Mouse (Mus musculus): ENCODE results near the gene Mrpl22. TPM values are rescaled to one million over a fixed set of nuclear protein-coding genes. Genes with fewer than 3 reads are reported as not detected.
"Not testable (repeated sequence)": the region's sequence is repeated elsewhere in the genome, so short reads cannot be mapped to it uniquely, and the experiment has no call there.

The Mrpl22 gene
- polyA plus RNA-seq, 1 experiment: 84.9 TPM

- peaks cover 15% of the 10 kb centered on the region for H3K4me1 ChIP-seq (ENCODE audit: control insufficient read depth, insufficient read depth, insufficient read length, low read length)
- H3K4me3 ChIP-seq (ENCODE audit: insufficient read depth, low read depth, low read length): peak overlapping the region; percentile 39
- H3K27ac ChIP-seq (replicated peaks; ENCODE audit: low read depth, low read length): no peak overlapping the region; the same call in 1 of the 2 replicates
Measured at GRCm38 (mm10) chr11:58201052-58201451, 29.6 kb downstream of the Mrpl22 start.

GRCm38 (mm10) chr11:58210321-58210886, 38.9 kb downstream of the Mrpl22 start:
- Histone ChIP-seq H3K4me1 (ENCODE audit: control insufficient read depth, insufficient read depth, insufficient read length, low read length) (peaks cover 7% of the 10 kb centered on the region), H3K27ac (replicated peaks; ENCODE audit: low read depth, low read length) (no peak overlapping the region), H3K4me3 (ENCODE audit: insufficient read depth, low read depth, low read length) (no peak overlapping the region)

- Histone ChIP-seq H3K4me1 (ENCODE audit: control insufficient read depth, insufficient read depth, insufficient read length, low read length) (peaks cover 10% of the 10 kb centered on the region), H3K27ac (replicated peaks; ENCODE audit: low read depth, low read length) (no peak overlapping the region), H3K4me3 (ENCODE audit: insufficient read depth, low read depth, low read length) (no peak overlapping the region)
Measured at GRCm38 (mm10) chr11:58211062-58211681, 39.7 kb downstream of the Mrpl22 start.

- Histone ChIP-seq H3K27ac (replicated peaks; ENCODE audit: low read depth, low read length) (no peak overlapping the region), H3K4me1 (ENCODE audit: control insufficient read depth, insufficient read depth, insufficient read length, low read length) (peaks cover 10% of the 10 kb centered on the region), H3K4me3 (ENCODE audit: insufficient read depth, low read depth, low read length) (no peak overlapping the region)
Measured at GRCm38 (mm10) chr11:58211682-58212067, 40.2 kb downstream of the Mrpl22 start.

GRCm38 (mm10) chr11:58213673-58214342, 42.3 kb downstream of the Mrpl22 start:
- H3K4me1 ChIP-seq (ENCODE audit: control insufficient read depth, insufficient read depth, insufficient read length, low read length): peaks cover 18% of the 10 kb centered on the region
- peak overlapping the region; percentile 89 for H3K27ac ChIP-seq (replicated peaks; ENCODE audit: low read depth, low read length)
- peak overlapping the region; percentile 68; the same call in 1 of the 2 replicates for H3K4me3 ChIP-seq (ENCODE audit: insufficient read depth, low read depth, low read length)

GRCm38 (mm10) chr11:58214391-58215048, 43.1 kb downstream of the Mrpl22 start:
- Histone ChIP-seq H3K27ac (replicated peaks; ENCODE audit: low read depth, low read length) (peak overlapping the region; percentile 89), H3K4me1 (ENCODE audit: control insufficient read depth, insufficient read depth, insufficient read length, low read length) (peaks cover 18% of the 10 kb centered on the region), H3K4me3 (ENCODE audit: insufficient read depth, low read depth, low read length) (peak overlapping the region; percentile 68)

GRCm38 (mm10) chr11:58215049-58215430, 43.6 kb downstream of the Mrpl22 start:
- Histone ChIP-seq H3K4me3 (ENCODE audit: insufficient read depth, low read depth, low read length) (peak overlapping the region; percentile 68), H3K27ac (replicated peaks; ENCODE audit: low read depth, low read length) (peak overlapping the region; percentile 43; the same call in 1 of the 2 replicates), H3K4me1 (ENCODE audit: control insufficient read depth, insufficient read depth, insufficient read length, low read length) (peaks cover 18% of the 10 kb centered on the region)

- Histone ChIP-seq H3K27ac (replicated peaks; ENCODE audit: low read depth, low read length) (peak overlapping the region; percentile 25), H3K4me1 (ENCODE audit: control insufficient read depth, insufficient read depth, insufficient read length, low read length) (peaks cover 18% of the 10 kb centered on the region), H3K4me3 (ENCODE audit: insufficient read depth, low read depth, low read length) (peak overlapping the region; percentile 68)
Measured at GRCm38 (mm10) chr11:58215814-58216213, 44.4 kb downstream of the Mrpl22 start.

- peaks cover 18% of the 10 kb centered on the region for H3K4me1 ChIP-seq (ENCODE audit: control insufficient read depth, insufficient read depth, insufficient read length, low read length)
- no peak overlapping the region for H3K27ac ChIP-seq (replicated peaks; ENCODE audit: low read depth, low read length)
- H3K4me3 ChIP-seq (ENCODE audit: insufficient read depth, low read depth, low read length): no peak overlapping the region
Measured at GRCm38 (mm10) chr11:58216823-58217222, 45.4 kb downstream of the Mrpl22 start.

- 0 out of 2 replicates have a peak overlapping the region, but pooled peaks have one; percentile 42 for H3K27ac ChIP-seq (replicated peaks; ENCODE audit: low read depth, low read length)
- 0 out of 2 replicates have a peak, but pooled peaks cover 3% of the 10 kb centered on the region for H3K4me1 ChIP-seq (ENCODE audit: control insufficient read depth, insufficient read depth, insufficient read length, low read length)
- H3K4me3 ChIP-seq (ENCODE audit: insufficient read depth, low read depth, low read length): no peak overlapping the region
Measured at GRCm38 (mm10) chr11:58223751-58224150, 52.3 kb downstream of the Mrpl22 start.

GRCm38 (mm10) chr11:58224313-58224712, 52.9 kb downstream of the Mrpl22 start:
- Histone ChIP-seq H3K27ac (replicated peaks; ENCODE audit: low read depth, low read length) (0 out of 2 replicates have a peak overlapping the region, but pooled peaks have one; percentile 42), H3K4me1 (ENCODE audit: control insufficient read depth, insufficient read depth, insufficient read length, low read length) (0 out of 2 replicates have a peak, but pooled peaks cover 3% of the 10 kb centered on the region), H3K4me3 (ENCODE audit: insufficient read depth, low read depth, low read length) (no peak overlapping the region)

GRCm38 (mm10) chr11:58224872-58225271, 53.4 kb downstream of the Mrpl22 start:
- H3K4me3 ChIP-seq (ENCODE audit: insufficient read depth, low read depth, low read length); H3K27ac ChIP-seq (replicated peaks; ENCODE audit: low read depth, low read length); H3K4me1 ChIP-seq (ENCODE audit: control insufficient read depth, insufficient read depth, insufficient read length, low read length): not testable (repeated sequence)

GRCm38 (mm10) chr11:58225655-58226054, 54.2 kb downstream of the Mrpl22 start:
- Histone ChIP-seq H3K4me3 (ENCODE audit: insufficient read depth, low read depth, low read length) (no peak overlapping the region), H3K4me1 (ENCODE audit: control insufficient read depth, insufficient read depth, insufficient read length, low read length) (0 out of 2 replicates have a peak, but pooled peaks cover 3% of the 10 kb centered on the region), H3K27ac (replicated peaks; ENCODE audit: low read depth, low read length) (no peak overlapping the region)

- H3K4me1 ChIP-seq (ENCODE audit: control insufficient read depth, insufficient read depth, insufficient read length, low read length): 0 out of 2 replicates have a peak, but pooled peaks cover 3% of the 10 kb centered on the region
- no peak overlapping the region for H3K27ac ChIP-seq (replicated peaks; ENCODE audit: low read depth, low read length)
- no peak overlapping the region for H3K4me3 ChIP-seq (ENCODE audit: insufficient read depth, low read depth, low read length)
Measured at GRCm38 (mm10) chr11:58226425-58226824, 55.0 kb downstream of the Mrpl22 start.

- not testable (repeated sequence) for H3K4me1 ChIP-seq (ENCODE audit: control insufficient read depth, insufficient read depth, insufficient read length, low read length); H3K4me3 ChIP-seq (ENCODE audit: insufficient read depth, low read depth, low read length); H3K27ac ChIP-seq (replicated peaks; ENCODE audit: low read depth, low read length)
Measured at GRCm38 (mm10) chr11:58228021-58228420, 56.6 kb downstream of the Mrpl22 start.

Measured in brown adipose tissue, adult 24 weeks (tissue).